Mouse (Mus musculus) frontal cortex, adult 2 months (tissue): ENCODE data around the gene Gimap9. TPM values are rescaled to one million over a fixed set of nuclear protein-coding genes. Genes with fewer than 3 reads are reported as not detected.

ENCODE experiments used
- polyA plus RNA-seq: library from polyadenylated mRNA; depleted of rRNA; stranded (reverse); fragments of >200 nt; gene quantifications from 2 replicates; pipeline ENCODE4 v1.2.3, GENCODE M21; 2012; rRNA removed

The Gimap9 gene
- polyA plus RNA-seq, 1 experiment: 0.90 TPM

Other genes starting within 250 kb of the Gimap9 start
- gene Zfp467, start 230.3 kb upstream of the Gimap9 start, polyA plus RNA-seq: 40.7 and 41.4 TPM in 2 replicates
- 2.0 and 2.2 TPM in 2 replicates for gene Sspo, start 227.9 kb upstream of the Gimap9 start, polyA plus RNA-seq
- 448 and 479 TPM in 2 replicates for gene Atp6v0e2, start 138.5 kb upstream of the Gimap9 start, polyA plus RNA-seq
- 25.4 and 29.2 TPM in 2 replicates for gene Lrrc61, start 121.3 kb upstream of the Gimap9 start, polyA plus RNA-seq
- gene Rarres2, start 103.3 kb upstream of the Gimap9 start, polyA plus RNA-seq: 12.8 and 19.2 TPM in 2 replicates
- not detected in 2 replicates for gene Gm45021, start 86.5 kb upstream of the Gimap9 start, polyA plus RNA-seq
- gene Repin1, start 82.2 kb upstream of the Gimap9 start, polyA plus RNA-seq: 85.2 and 91.0 TPM in 2 replicates
- not detected in 2 replicates for gene Gm44965, start 82.2 kb upstream of the Gimap9 start, polyA plus RNA-seq
- gene Zfp775, start 74.1 kb upstream of the Gimap9 start, polyA plus RNA-seq: 6.2 and 6.3 TPM in 2 replicates
- gene AI854703, start 49.4 kb upstream of the Gimap9 start, polyA plus RNA-seq: 22.3 and 22.7 TPM in 2 replicates
- gene Gimap8, start 28.9 kb upstream of the Gimap9 start, polyA plus RNA-seq: 1.4 and 2.1 TPM in 2 replicates
- 0.68 and 0.69 TPM in 2 replicates for gene Gimap4, start 8.4 kb downstream of the Gimap9 start, polyA plus RNA-seq
- 4.0 and 4.5 TPM in 2 replicates for gene Gimap6, start 32.1 kb downstream of the Gimap9 start, polyA plus RNA-seq
- 0.54 and 2.1 TPM in 2 replicates for gene Gm28053, start 42.5 kb downstream of the Gimap9 start, polyA plus RNA-seq
- gene Gimap7, start 42.5 kb downstream of the Gimap9 start, polyA plus RNA-seq: not detected in 2 replicates
- 1.6 TPM in 2 replicates for gene Gimap1, start 62.9 kb downstream of the Gimap9 start, polyA plus RNA-seq
- gene Gimap5, start 70.1 kb downstream of the Gimap9 start, polyA plus RNA-seq: 0.67 and 0.82 TPM in 2 replicates
- gene Gimap3, start 94.7 kb downstream of the Gimap9 start, polyA plus RNA-seq: 0.28 and 0.34 TPM in 2 replicates
- gene Tmem176a, start 164.8 kb downstream of the Gimap9 start, polyA plus RNA-seq: 23.7 and 28.1 TPM in 2 replicates
- gene Tmem176b, start 165.4 kb downstream of the Gimap9 start, polyA plus RNA-seq: 80.2 and 89.1 TPM in 2 replicates
- 0.10 and 0.38 TPM in 2 replicates for gene Aoc1, start 196.8 kb downstream of the Gimap9 start, polyA plus RNA-seq